Mouse (Mus musculus): ENCODE measurements around the gene Kcnma1. TPM values are rescaled to one million over a fixed set of nuclear protein-coding genes. Genes with fewer than 3 reads are reported as not detected.

The Kcnma1 gene
- polyA plus RNA-seq, 1 experiment from 2014 or later = 6.0 TPM

GRCm38 (mm10) chr14:23486687-23487086 is 527.6 kb downstream of the Kcnma1 start:
- Histone ChIP-seq H3K9ac (ENCODE audit: low read depth, low read length) (no peak overlapping the region), H3K27me3 (replicated peaks; ENCODE audit: control insufficient read depth, insufficient read depth, low read length) (no peaks in the 10 kb centered on the region), H3K27ac (ENCODE audit: low read length) (no peak overlapping the region), H3K4me2 (ENCODE audit: low read depth, low read length) (no peak overlapping the region), H3K4me1 (ENCODE audit: control insufficient read depth, insufficient read depth, low read length) (no peaks in the 10 kb centered on the region), H3K4me3 (ENCODE audit: low read length) (no peak overlapping the region), H3K9me3 (ENCODE audit: control insufficient read depth, low read length) (no peaks in the 10 kb centered on the region), H3K36me3 (ENCODE audit: control insufficient read depth, insufficient read depth, low read length) (no peaks in the 10 kb centered on the region)
- ATAC-seq = no peak
- 78% methylated on average over 1 of the region's 1 CpGs for WGBS

- ATAC-seq = no peak
- H3K36me3 ChIP-seq (ENCODE audit: control insufficient read depth, insufficient read depth, low read length) = no peaks in the 10 kb centered on the region
- no peaks in the 10 kb centered on the region for H3K4me1 ChIP-seq (ENCODE audit: control insufficient read depth, insufficient read depth, low read length)
- WGBS = 70% methylated on average over 7 of the region's 7 CpGs
- no peak overlapping the region for H3K27ac ChIP-seq (ENCODE audit: low read length)
- no peak overlapping the region for H3K9ac ChIP-seq (ENCODE audit: low read depth, low read length)
- H3K27me3 ChIP-seq (replicated peaks; ENCODE audit: control insufficient read depth, insufficient read depth, low read length) = no peaks in the 10 kb centered on the region
- H3K4me3 ChIP-seq (ENCODE audit: low read length) = no peak overlapping the region
- H3K4me2 ChIP-seq (ENCODE audit: low read depth, low read length) = no peak overlapping the region
- H3K9me3 ChIP-seq (ENCODE audit: control insufficient read depth, low read length) = no peaks in the 10 kb centered on the region
These were observed 528.3 kb downstream of the Kcnma1 start for GRCm38 (mm10) chr14:23485802-23486500.

- Histone ChIP-seq H3K36me3 (ENCODE audit: control insufficient read depth, insufficient read depth, low read length) (no peaks in the 10 kb centered on the region), H3K4me1 (ENCODE audit: control insufficient read depth, insufficient read depth, low read length) (no peaks in the 10 kb centered on the region), H3K4me3 (ENCODE audit: low read length) (no peak overlapping the region), H3K9me3 (ENCODE audit: control insufficient read depth, low read length) (no peaks in the 10 kb centered on the region), H3K27ac (ENCODE audit: low read length) (no peak overlapping the region), H3K27me3 (replicated peaks; ENCODE audit: control insufficient read depth, insufficient read depth, low read length) (no peaks in the 10 kb centered on the region), H3K9ac (ENCODE audit: low read depth, low read length) (no peak overlapping the region), H3K4me2 (ENCODE audit: low read depth, low read length) (no peak overlapping the region)
- WGBS = 85% methylated on average over 4 of the region's 4 CpGs
- no peak for ATAC-seq
These were observed 539.2 kb downstream of the Kcnma1 start for GRCm38 (mm10) chr14:23475129-23475528.

- Histone ChIP-seq H3K27ac (ENCODE audit: low read length) (no peak overlapping the region), H3K9me3 (ENCODE audit: control insufficient read depth, low read length) (no peaks in the 10 kb centered on the region), H3K9ac (ENCODE audit: low read depth, low read length) (no peak overlapping the region), H3K36me3 (ENCODE audit: control insufficient read depth, insufficient read depth, low read length) (no peaks in the 10 kb centered on the region), H3K4me2 (ENCODE audit: low read depth, low read length) (no peak overlapping the region), H3K27me3 (replicated peaks; ENCODE audit: control insufficient read depth, insufficient read depth, low read length) (no peaks in the 10 kb centered on the region), H3K4me3 (ENCODE audit: low read length) (no peak overlapping the region), H3K4me1 (ENCODE audit: control insufficient read depth, insufficient read depth, low read length) (no peaks in the 10 kb centered on the region)
- 63% methylated on average over 2 of the region's 2 CpGs for WGBS
- ATAC-seq = no peak
These were observed 544.2 kb downstream of the Kcnma1 start for GRCm38 (mm10) chr14:23470071-23470470.

- no peak overlapping the region for H3K27ac ChIP-seq (ENCODE audit: low read length)
- no peaks in the 10 kb centered on the region for H3K36me3 ChIP-seq (ENCODE audit: control insufficient read depth, insufficient read depth, low read length)
- WGBS = 57% methylated on average over 2 of the region's 2 CpGs
- no peak for ATAC-seq
- no peak overlapping the region for H3K9ac ChIP-seq (ENCODE audit: low read depth, low read length)
- H3K4me1 ChIP-seq (ENCODE audit: control insufficient read depth, insufficient read depth, low read length) = no peaks in the 10 kb centered on the region
- no peaks in the 10 kb centered on the region for H3K9me3 ChIP-seq (ENCODE audit: control insufficient read depth, low read length)
- no peak overlapping the region for H3K4me2 ChIP-seq (ENCODE audit: low read depth, low read length)
- no peaks in the 10 kb centered on the region for H3K27me3 ChIP-seq (replicated peaks; ENCODE audit: control insufficient read depth, insufficient read depth, low read length)
- H3K4me3 ChIP-seq (ENCODE audit: low read length) = no peak overlapping the region
These were observed 549.2 kb downstream of the Kcnma1 start for GRCm38 (mm10) chr14:23465135-23465534.

- Histone ChIP-seq H3K27me3 (replicated peaks; ENCODE audit: control insufficient read depth, insufficient read depth, low read length) (no peaks in the 10 kb centered on the region), H3K9ac (ENCODE audit: low read depth, low read length) (no peak overlapping the region), H3K36me3 (ENCODE audit: control insufficient read depth, insufficient read depth, low read length) (no peaks in the 10 kb centered on the region), H3K4me3 (ENCODE audit: low read length) (no peak overlapping the region), H3K9me3 (ENCODE audit: control insufficient read depth, low read length) (no peaks in the 10 kb centered on the region), H3K4me2 (ENCODE audit: low read depth, low read length) (no peak overlapping the region), H3K27ac (ENCODE audit: low read length) (no peak overlapping the region), H3K4me1 (ENCODE audit: control insufficient read depth, insufficient read depth, low read length) (no peaks in the 10 kb centered on the region)
- no peak for ATAC-seq
- 61% methylated on average over 4 of the region's 4 CpGs for WGBS
These were observed 555.7 kb downstream of the Kcnma1 start for GRCm38 (mm10) chr14:23458560-23458959.

GRCm38 (mm10) chr14:23451681-23452080 is 562.6 kb downstream of the Kcnma1 start:
- Histone ChIP-seq H3K4me2 (ENCODE audit: low read depth, low read length) (no peak overlapping the region), H3K27me3 (replicated peaks; ENCODE audit: control insufficient read depth, insufficient read depth, low read length) (no peaks in the 10 kb centered on the region), H3K9ac (ENCODE audit: low read depth, low read length) (no peak overlapping the region), H3K27ac (ENCODE audit: low read length) (no peak overlapping the region), H3K4me3 (ENCODE audit: low read length) (no peak overlapping the region), H3K36me3 (ENCODE audit: control insufficient read depth, insufficient read depth, low read length) (no peaks in the 10 kb centered on the region), H3K9me3 (ENCODE audit: control insufficient read depth, low read length) (no peaks in the 10 kb centered on the region), H3K4me1 (ENCODE audit: control insufficient read depth, insufficient read depth, low read length) (no peaks in the 10 kb centered on the region)
- WGBS = 70% methylated on average over 6 of the region's 6 CpGs
- ATAC-seq = no peak

- peaks cover 5% of the 10 kb centered on the region; the same call in 1 of the 2 replicates for H3K4me1 ChIP-seq (ENCODE audit: control insufficient read depth, insufficient read depth, low read length)
- no peaks in the 10 kb centered on the region for H3K27me3 ChIP-seq (replicated peaks; ENCODE audit: control insufficient read depth, insufficient read depth, low read length)
- WGBS = 65% methylated on average over 3 of the region's 3 CpGs
- H3K9me3 ChIP-seq (ENCODE audit: control insufficient read depth, low read length) = no peaks in the 10 kb centered on the region
- no peak overlapping the region for H3K9ac ChIP-seq (ENCODE audit: low read depth, low read length)
- no peak overlapping the region for H3K4me3 ChIP-seq (ENCODE audit: low read length)
- H3K27ac ChIP-seq (ENCODE audit: low read length) = no peak overlapping the region; the same call in 1 of the 2 replicates
- H3K36me3 ChIP-seq (ENCODE audit: control insufficient read depth, insufficient read depth, low read length) = no peaks in the 10 kb centered on the region
- ATAC-seq = peak; percentile 94
- H3K4me2 ChIP-seq (ENCODE audit: low read depth, low read length) = no peak overlapping the region
These were observed 576.8 kb downstream of the Kcnma1 start for GRCm38 (mm10) chr14:23437467-23437866.

GRCm38 (mm10) chr14:23435861-23436260 is 578.4 kb downstream of the Kcnma1 start:
- H3K9me3 ChIP-seq (ENCODE audit: control insufficient read depth, low read length) = no peaks in the 10 kb centered on the region
- no peaks in the 10 kb centered on the region for H3K27me3 ChIP-seq (replicated peaks; ENCODE audit: control insufficient read depth, insufficient read depth, low read length)
- H3K4me3 ChIP-seq (ENCODE audit: low read length) = no peak overlapping the region
- peaks cover 5% of the 10 kb centered on the region; the same call in 1 of the 2 replicates for H3K4me1 ChIP-seq (ENCODE audit: control insufficient read depth, insufficient read depth, low read length)
- no peak overlapping the region for H3K4me2 ChIP-seq (ENCODE audit: low read depth, low read length)
- H3K9ac ChIP-seq (ENCODE audit: low read depth, low read length) = no peak overlapping the region
- 50% methylated on average over 8 of the region's 8 CpGs for WGBS
- no peaks in the 10 kb centered on the region for H3K36me3 ChIP-seq (ENCODE audit: control insufficient read depth, insufficient read depth, low read length)
- no peak overlapping the region for H3K27ac ChIP-seq (ENCODE audit: low read length)
- ATAC-seq = no peak

GRCm38 (mm10) chr14:23430006-23430405 is 584.3 kb downstream of the Kcnma1 start:
- ATAC-seq = no peak
- H3K36me3 ChIP-seq (ENCODE audit: control insufficient read depth, insufficient read depth, low read length) = no peaks in the 10 kb centered on the region
- no peak overlapping the region for H3K27ac ChIP-seq (ENCODE audit: low read length)
- H3K4me3 ChIP-seq (ENCODE audit: low read length) = no peak overlapping the region
- H3K27me3 ChIP-seq (replicated peaks; ENCODE audit: control insufficient read depth, insufficient read depth, low read length) = no peaks in the 10 kb centered on the region
- no peak overlapping the region for H3K9ac ChIP-seq (ENCODE audit: low read depth, low read length)
- H3K4me1 ChIP-seq (ENCODE audit: control insufficient read depth, insufficient read depth, low read length) = no peaks in the 10 kb centered on the region
- 78% methylated on average over 2 of the region's 2 CpGs for WGBS
- no peaks in the 10 kb centered on the region for H3K9me3 ChIP-seq (ENCODE audit: control insufficient read depth, low read length)
- no peak overlapping the region for H3K4me2 ChIP-seq (ENCODE audit: low read depth, low read length)
